Mouse (Mus musculus) stomach, embryonic 15.5 days (tissue): ENCODE measurements around the gene Tpp2. TPM values are rescaled to one million over a fixed set of nuclear protein-coding genes. Genes with fewer than 3 reads are reported as not detected.
"Not testable (repeated sequence)": the region's sequence is repeated elsewhere in the genome, so short reads cannot be mapped to it uniquely, and the experiment has no call there.

ENCODE experiments used
- ATAC-seq: fragments of 200-750 bp; cut with Nextera tagmentation; 2 replicates; pipeline ENCODE4 v1.8.0; 2017; ENCODE audit warnings: low read depth, moderate number of reproducible peaks, moderate TSS enrichment; ENCODE audit not compliant: insufficient read depth, low FRiP score
- H3K27ac ChIP-seq: fragments of 300-500 bp; sonication (generic); 2 replicates; pipeline ENCODE4 v1.5.1; 2015; ENCODE audit warnings: mild to moderate bottlenecking, inconsistent platforms
- H3K27me3 ChIP-seq: fragments of 300-500 bp; sonication (generic); replicated peaks from 2 replicates; pipeline ENCODE4 v1.6.1; 2015; ENCODE audit warnings: inconsistent platforms
- H3K36me3 ChIP-seq: fragments of 300-500 bp; sonication (generic); 2 replicates; pipeline ENCODE4 v1.6.1; 2015; ENCODE audit warnings: inconsistent platforms
- H3K4me1 ChIP-seq: fragments of 300-500 bp; sonication (generic); 2 replicates; pipeline ENCODE4 v1.6.1; 2015; ENCODE audit warnings: inconsistent platforms
- H3K4me2 ChIP-seq: fragments of 300-500 bp; sonication (generic); 2 replicates; pipeline ENCODE4 v1.6.1; 2015; ENCODE audit warnings: mild to moderate bottlenecking, inconsistent platforms
- H3K4me3 ChIP-seq: fragments of 300-500 bp; sonication (generic); replicated peaks from 2 replicates; pipeline ENCODE4 v1.5.1; 2015; ENCODE audit warnings: inconsistent platforms
- H3K9ac ChIP-seq: fragments of 300-500 bp; sonication (generic); 2 replicates; pipeline ENCODE4 v1.6.1; 2015; ENCODE audit warnings: inconsistent platforms
- H3K9me3 ChIP-seq: fragments of 300-500 bp; sonication (generic); 2 replicates; pipeline ENCODE4 v1.6.1; 2016; ENCODE audit warnings: inconsistent platforms
- WGBS: fragments of 180-500 bp; shearing (Covaris S2); methylation state at CpG from one replicate; pipeline ENCODE4 v1.1.7; 2015; 5-methylcytosine and 5-hydroxymethylcytosine counted together
- polyA plus RNA-seq: library from polyadenylated mRNA; unstranded; fragments of >200 nt; fragmentation: Nextera tagmentation; extraction: Ambion mirVana; gene quantifications from 2 replicates; pipeline ENCODE4 v1.2.1, GENCODE M21; 2015

The Tpp2 gene
- polyA plus RNA-seq, result 52.5 and 59.7 TPM in 2 replicates

- H3K9me3 ChIP-seq, result no peaks in the 10 kb centered on the region
- no peaks in the 10 kb centered on the region for H3K36me3 ChIP-seq
- ATAC-seq, result peak; percentile 99
- H3K4me3 ChIP-seq, result peak within 1 kb of the TSS; percentile 95
- no peaks in the 10 kb centered on the region for H3K27me3 ChIP-seq
- WGBS, result under 1% methylated on average over 81 of the region's 81 CpGs
- peak within 1 kb of the TSS; percentile 88 for H3K9ac ChIP-seq
- peaks cover 4% of the 10 kb centered on the region; the same call in 1 of the 2 replicates for H3K4me1 ChIP-seq
- H3K27ac ChIP-seq, result peak within 1 kb of the TSS; percentile 96
- peak within 1 kb of the TSS; percentile 54 for H3K4me2 ChIP-seq
These were observed at the start of gene Tpp2 for GRCm38 (mm10) chr1:43933488-43934415. Gene Tpp2 (plus strand): TSS chr1:43933647.

- H3K9me3 ChIP-seq, H3K36me3 ChIP-seq, H3K9ac ChIP-seq, H3K27ac ChIP-seq, H3K4me2 ChIP-seq, ATAC-seq, H3K27me3 ChIP-seq, H3K4me3 ChIP-seq, H3K4me1 ChIP-seq: not testable (repeated sequence)
- 82% methylated on average over 11 of the region's 11 CpGs for WGBS
These were observed 45.1 kb upstream of the Tpp2 start for GRCm38 (mm10) chr1:43888358-43888757.

DNA sequence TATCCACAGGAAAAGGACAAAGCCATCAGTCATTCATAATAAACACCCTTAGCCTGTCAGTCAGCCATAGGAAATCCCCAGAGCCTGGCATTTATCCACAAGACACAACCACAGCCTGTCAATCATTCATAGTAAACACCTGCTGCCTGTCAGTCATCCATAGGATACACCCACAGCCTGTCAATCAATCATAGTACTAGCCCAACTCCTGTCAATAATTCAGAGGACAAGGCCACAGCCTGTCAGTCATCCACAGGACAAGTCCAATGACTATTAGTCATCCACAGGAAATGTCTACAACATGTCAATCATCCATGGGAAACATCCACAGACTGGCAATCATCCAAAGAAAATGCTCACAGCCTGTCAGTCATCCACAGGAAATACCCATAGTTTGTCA lies 37.7 kb upstream of the Tpp2 start:
- H3K9me3 ChIP-seq, result no peaks in the 10 kb centered on the region
- no peak overlapping the region for H3K4me2 ChIP-seq
- no peaks in the 10 kb centered on the region for H3K27me3 ChIP-seq
- no peak overlapping the region for H3K9ac ChIP-seq
- no peak for ATAC-seq
- H3K4me3 ChIP-seq, result no peak overlapping the region
- no peaks in the 10 kb centered on the region for H3K4me1 ChIP-seq
- no peaks in the 10 kb centered on the region for H3K36me3 ChIP-seq
- H3K27ac ChIP-seq, result no peak overlapping the region

DNA sequence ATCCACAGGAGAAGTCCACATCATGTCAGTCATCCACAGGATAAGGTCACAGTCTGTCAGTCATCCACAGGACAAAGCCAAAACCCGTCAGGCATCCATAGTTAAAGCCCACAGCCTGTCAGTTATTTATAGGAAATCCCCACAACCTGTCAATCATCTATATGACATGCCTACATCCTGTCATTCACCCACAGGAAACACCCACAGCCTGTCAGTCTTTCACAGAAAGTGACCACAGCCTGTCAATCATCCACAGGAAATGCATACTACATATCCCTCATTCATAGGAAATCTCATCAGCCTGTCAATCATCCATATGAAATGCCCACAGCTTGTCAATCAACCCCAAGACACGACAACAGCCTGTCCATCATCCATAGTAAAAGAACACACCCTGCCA lies 36.3 kb upstream of the Tpp2 start:
- 77% methylated on average over 2 of the region's 2 CpGs for WGBS
- no peak for ATAC-seq

GRCm38 (mm10) chr1:43897987-43898386 lies 35.5 kb upstream of the Tpp2 start:
- Histone ChIP-seq H3K27me3 (no peaks in the 10 kb centered on the region), H3K9ac (no peak overlapping the region), H3K9me3 (no peaks in the 10 kb centered on the region), H3K4me2 (no peak overlapping the region), H3K27ac (no peak overlapping the region), H3K4me1 (no peaks in the 10 kb centered on the region), H3K4me3 (no peak overlapping the region), H3K36me3 (no peaks in the 10 kb centered on the region)
- ATAC-seq, result no peak
- WGBS, result 84% methylated on average over 18 of the region's 18 CpGs

More for the DNA sequence above, 36.3 kb upstream of the Tpp2 start:
- H3K4me1 ChIP-seq, result no peaks in the 10 kb centered on the region
- H3K9ac ChIP-seq, result no peak overlapping the region
- no peaks in the 10 kb centered on the region for H3K9me3 ChIP-seq
- no peak overlapping the region for H3K4me3 ChIP-seq
- H3K27ac ChIP-seq, result no peak overlapping the region
- H3K4me2 ChIP-seq, result no peak overlapping the region
- no peaks in the 10 kb centered on the region for H3K36me3 ChIP-seq
- no peaks in the 10 kb centered on the region for H3K27me3 ChIP-seq

- Histone ChIP-seq H3K4me3 (no peak overlapping the region), H3K4me1 (no peaks in the 10 kb centered on the region), H3K27ac (no peak overlapping the region), H3K9me3 (no peaks in the 10 kb centered on the region), H3K4me2 (peak overlapping the region; percentile 47), H3K27me3 (no peaks in the 10 kb centered on the region), H3K9ac (no peak overlapping the region), H3K36me3 (no peaks in the 10 kb centered on the region)
- 28% methylated on average over 18 of the region's 18 CpGs for WGBS
- 0 out of 2 replicates have a peak, but pooled peaks have one; percentile 37 for ATAC-seq
These were observed 34.3 kb upstream of the Tpp2 start for GRCm38 (mm10) chr1:43898991-43899714.

GRCm38 (mm10) chr1:43902417-43902816 lies 31.0 kb upstream of the Tpp2 start:
- Histone ChIP-seq H3K27ac (no peak overlapping the region), H3K4me3 (no peak overlapping the region), H3K4me1 (no peaks in the 10 kb centered on the region), H3K9me3 (no peaks in the 10 kb centered on the region), H3K27me3 (no peaks in the 10 kb centered on the region), H3K9ac (no peak overlapping the region), H3K4me2 (no peak overlapping the region), H3K36me3 (no peaks in the 10 kb centered on the region)
- WGBS, result 79% methylated on average over 1 of the region's 1 CpGs
- no peak for ATAC-seq

DNA sequence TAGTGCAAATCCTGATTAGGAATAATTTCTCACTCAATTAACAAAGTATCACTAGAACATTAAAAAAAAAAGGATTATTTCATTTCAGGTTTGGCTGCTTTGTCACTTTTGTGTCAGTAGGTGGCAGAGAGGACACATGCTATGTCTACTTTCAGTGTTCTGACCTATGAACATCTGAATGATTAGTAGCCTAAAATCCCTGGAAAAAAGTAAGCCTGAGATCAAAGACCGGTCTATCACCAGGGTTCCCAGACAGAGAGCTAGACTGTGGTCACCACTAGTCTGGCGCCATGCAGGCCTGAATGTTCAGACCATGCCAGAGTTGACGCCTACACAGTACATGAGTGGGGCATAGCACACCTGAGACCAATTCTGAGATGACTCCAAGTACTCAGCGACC lies 30.6 kb upstream of the Tpp2 start:
- Histone ChIP-seq H3K9ac (no peak overlapping the region), H3K27me3 (no peaks in the 10 kb centered on the region), H3K4me1 (no peaks in the 10 kb centered on the region), H3K27ac (no peak overlapping the region), H3K9me3 (no peaks in the 10 kb centered on the region), H3K36me3 (no peaks in the 10 kb centered on the region), H3K4me3 (no peak overlapping the region), H3K4me2 (no peak overlapping the region)
- WGBS, result 72% methylated on average over 4 of the region's 4 CpGs
- no peak for ATAC-seq

GRCm38 (mm10) chr1:43915428-43915827 lies 18.0 kb upstream of the Tpp2 start:
- Histone ChIP-seq H3K9me3 (no peaks in the 10 kb centered on the region), H3K36me3 (no peaks in the 10 kb centered on the region), H3K27me3 (no peaks in the 10 kb centered on the region), H3K9ac (no peak overlapping the region), H3K4me1 (no peaks in the 10 kb centered on the region), H3K4me2 (no peak overlapping the region), H3K27ac (no peak overlapping the region), H3K4me3 (no peak overlapping the region)
- WGBS, result 83% methylated on average over 2 of the region's 2 CpGs
- ATAC-seq, result no peak

- no peak overlapping the region for H3K9ac ChIP-seq
- no peak for ATAC-seq
- H3K36me3 ChIP-seq, result no peaks in the 10 kb centered on the region
- H3K9me3 ChIP-seq, result no peaks in the 10 kb centered on the region
- H3K4me3 ChIP-seq, result no peak overlapping the region
- H3K4me2 ChIP-seq, result no peak overlapping the region
- WGBS, result 48% methylated on average over 2 of the region's 2 CpGs
- no peaks in the 10 kb centered on the region for H3K27me3 ChIP-seq
- no peaks in the 10 kb centered on the region for H3K4me1 ChIP-seq
- H3K27ac ChIP-seq, result no peak overlapping the region
These were observed 16.6 kb upstream of the Tpp2 start for GRCm38 (mm10) chr1:43916854-43917253.

- Histone ChIP-seq H3K27ac (peak overlapping the region; percentile 96), H3K36me3 (no peaks in the 10 kb centered on the region), H3K9me3 (no peaks in the 10 kb centered on the region), H3K27me3 (no peaks in the 10 kb centered on the region), H3K4me3 (peak overlapping the region; percentile 95), H3K9ac (peak overlapping the region; percentile 88), H3K4me1 (peaks cover 4% of the 10 kb centered on the region; the same call in 1 of the 2 replicates), H3K4me2 (peak overlapping the region; percentile 54)
- ATAC-seq, result no peak
- WGBS, result 1% methylated on average over 17 of the region's 17 CpGs
These were observed 966 bp downstream of the Tpp2 start for GRCm38 (mm10) chr1:43934416-43934810.

- H3K4me1 ChIP-seq, result peaks cover 4% of the 10 kb centered on the region; the same call in 1 of the 2 replicates
- no peak overlapping the region for H3K4me3 ChIP-seq
- no peak overlapping the region for H3K9ac ChIP-seq
- H3K36me3 ChIP-seq, result peaks cover 10% of the 10 kb centered on the region; the same call in 1 of the 2 replicates
- no peaks in the 10 kb centered on the region for H3K27me3 ChIP-seq
- H3K9me3 ChIP-seq, result no peaks in the 10 kb centered on the region
- H3K27ac ChIP-seq, result no peak overlapping the region
- H3K4me2 ChIP-seq, result no peak overlapping the region
- no peak for ATAC-seq
- WGBS, result 91% methylated on average over 1 of the region's 1 CpGs
These were observed 5.9 kb downstream of the Tpp2 start for GRCm38 (mm10) chr1:43939310-43939709.
